Mouse (Mus musculus): Measurements from ENCODE around the gene Slc9a3r1. TPM values are rescaled to one million over a fixed set of nuclear protein-coding genes. Genes with fewer than 3 reads are reported as not detected.

Gene Slc9a3r1
- polyA plus RNA-seq, 1 experiment from 2014 or later = 74.5 TPM

- Histone ChIP-seq H3K27ac (no peak overlapping the region), H3K4me1 (peaks cover 48% of the 10 kb centered on the region), H3K9me3 (replicated peaks) (no peaks in the 10 kb centered on the region), H3K4me3 (no peak overlapping the region), H3K27me3 (replicated peaks) (peaks cover 47% of the 10 kb centered on the region), H3K4me2 (no peak overlapping the region), H3K36me3 (no peaks in the 10 kb centered on the region), H3K9ac (no peak overlapping the region)
- ATAC-seq = no peak
- 69% methylated on average over 9 of the region's 9 CpGs for WGBS (ENCODE audit: insufficient replicate concordance)
Measured at GRCm38 (mm10) chr11:115153088-115153487, 10.1 kb upstream of the Slc9a3r1 start.

DNA sequence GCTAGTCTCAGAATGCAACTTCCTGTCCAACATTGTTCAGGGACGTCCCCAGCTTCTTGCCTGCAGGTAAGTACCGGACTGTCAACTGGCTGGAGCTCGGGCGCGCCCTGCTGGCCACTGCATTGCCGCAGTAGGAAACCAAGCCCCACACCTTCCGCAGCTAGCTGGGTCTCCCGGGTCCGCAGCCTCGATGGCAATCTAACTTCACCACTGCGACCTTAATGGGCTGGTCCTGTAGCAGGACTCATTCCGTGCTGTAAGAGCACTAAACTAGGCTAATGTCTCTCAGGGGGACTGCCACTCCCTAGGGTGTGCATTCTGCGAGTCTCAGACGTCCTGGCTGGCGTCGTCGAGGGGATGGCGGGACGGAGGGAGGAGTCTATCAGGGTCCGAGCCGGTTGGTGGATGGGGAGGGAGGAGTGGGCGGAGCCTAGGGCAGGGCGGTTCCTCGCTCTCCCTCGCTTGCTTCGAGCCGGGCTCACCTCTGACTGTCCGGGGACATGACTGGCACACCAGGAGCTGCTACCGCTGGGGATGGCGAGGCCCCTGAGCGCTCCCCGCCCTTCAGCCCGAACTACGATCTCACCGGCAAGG is 9.3 kb upstream of the Slc9a3r1 start:
- H3K9ac ChIP-seq = no peak overlapping the region
- under 1% methylated on average over 35 of the region's 35 CpGs for WGBS (ENCODE audit: insufficient replicate concordance)
- peaks cover 47% of the 10 kb centered on the region for H3K27me3 ChIP-seq (replicated peaks)

GRCm38 (mm10) chr11:115155053-115155634 is 8.0 kb upstream of the Slc9a3r1 start:
- Histone ChIP-seq H3K4me2 (peak overlapping the region; percentile 65), H3K9ac (peak overlapping the region; percentile 28), H3K4me3 (peak overlapping the region; percentile 38), H3K4me1 (peaks cover 59% of the 10 kb centered on the region), H3K36me3 (no peaks in the 10 kb centered on the region), H3K27ac (no peak overlapping the region), H3K9me3 (replicated peaks) (no peaks in the 10 kb centered on the region), H3K27me3 (replicated peaks) (peaks cover 47% of the 10 kb centered on the region)
- ATAC-seq = no peak
- 1% methylated on average over 5 of the region's 5 CpGs for WGBS (ENCODE audit: insufficient replicate concordance)

More for the DNA sequence above, 9.3 kb upstream of the Slc9a3r1 start:
- Histone ChIP-seq H3K4me1 (peaks cover 55% of the 10 kb centered on the region), H3K4me3 (peak overlapping the region; percentile 38), H3K9me3 (replicated peaks) (no peaks in the 10 kb centered on the region), H3K27ac (no peak overlapping the region), H3K4me2 (peak overlapping the region; percentile 65), H3K36me3 (no peaks in the 10 kb centered on the region)
- peak; percentile 86 for ATAC-seq

- H3K9ac ChIP-seq = no peak overlapping the region
- WGBS (ENCODE audit: insufficient replicate concordance) = 8% methylated on average over 12 of the region's 12 CpGs
- no peak overlapping the region for H3K4me3 ChIP-seq
- H3K9me3 ChIP-seq (replicated peaks) = no peaks in the 10 kb centered on the region
- H3K4me2 ChIP-seq = peak overlapping the region; percentile 28; the same call in 1 of the 2 replicates
- peaks cover 34% of the 10 kb centered on the region for H3K27me3 ChIP-seq (replicated peaks)
- H3K36me3 ChIP-seq = no peaks in the 10 kb centered on the region
- peaks cover 72% of the 10 kb centered on the region for H3K4me1 ChIP-seq
- no peak for ATAC-seq
- H3K27ac ChIP-seq = peak overlapping the region; percentile 65
Measured at GRCm38 (mm10) chr11:115157933-115158719, 5.0 kb upstream of the Slc9a3r1 start.

DNA sequence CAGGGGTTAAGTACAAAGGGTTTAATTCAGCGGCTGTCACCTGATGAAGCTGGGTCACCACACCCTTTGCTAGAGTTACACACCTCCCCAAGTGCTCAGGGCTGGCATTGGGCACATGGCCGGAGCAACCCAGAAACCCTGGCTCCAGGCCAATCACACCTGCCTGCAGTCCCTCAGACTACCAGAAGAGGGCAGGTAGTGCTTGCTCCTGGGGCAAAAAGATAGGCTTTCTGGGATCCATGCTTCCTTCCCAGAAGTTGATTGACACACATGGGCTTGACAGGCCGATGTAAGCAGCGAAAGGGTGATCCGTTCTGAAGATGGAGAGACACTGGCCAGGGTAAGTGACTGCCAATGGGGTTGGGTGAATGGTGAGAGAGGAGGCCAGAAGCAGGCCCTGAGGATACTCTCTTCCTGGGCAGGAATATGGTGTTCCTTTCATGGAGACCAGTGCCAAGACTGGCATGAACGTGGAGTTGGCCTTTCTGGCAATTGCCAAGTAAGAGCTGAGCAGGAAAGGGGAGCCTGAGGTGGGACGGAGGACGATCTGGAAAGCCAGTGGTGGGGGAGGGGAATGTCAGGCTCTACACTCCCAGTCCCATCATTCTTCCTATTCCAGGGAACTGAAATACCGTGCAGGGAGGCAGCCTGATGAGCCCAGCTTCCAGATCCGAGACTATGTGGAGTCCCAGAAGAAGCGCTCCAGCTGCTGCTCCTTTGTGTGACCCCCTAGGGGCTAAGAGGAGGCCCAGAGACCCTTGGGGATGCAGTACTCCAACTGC is 2.9 kb upstream of the Slc9a3r1 start:
- 64% methylated on average over 11 of the region's 11 CpGs for WGBS (ENCODE audit: insufficient replicate concordance)
- Histone ChIP-seq H3K9ac (no peak overlapping the region), H3K27ac (peak overlapping the region; percentile 18; the same call in 1 of the 2 replicates), H3K36me3 (no peaks in the 10 kb centered on the region), H3K4me3 (no peak overlapping the region), H3K4me1 (peaks cover 68% of the 10 kb centered on the region), H3K4me2 (no peak overlapping the region), H3K9me3 (replicated peaks) (no peaks in the 10 kb centered on the region), H3K27me3 (replicated peaks) (peaks cover 15% of the 10 kb centered on the region)
- no peak for ATAC-seq

DNA sequence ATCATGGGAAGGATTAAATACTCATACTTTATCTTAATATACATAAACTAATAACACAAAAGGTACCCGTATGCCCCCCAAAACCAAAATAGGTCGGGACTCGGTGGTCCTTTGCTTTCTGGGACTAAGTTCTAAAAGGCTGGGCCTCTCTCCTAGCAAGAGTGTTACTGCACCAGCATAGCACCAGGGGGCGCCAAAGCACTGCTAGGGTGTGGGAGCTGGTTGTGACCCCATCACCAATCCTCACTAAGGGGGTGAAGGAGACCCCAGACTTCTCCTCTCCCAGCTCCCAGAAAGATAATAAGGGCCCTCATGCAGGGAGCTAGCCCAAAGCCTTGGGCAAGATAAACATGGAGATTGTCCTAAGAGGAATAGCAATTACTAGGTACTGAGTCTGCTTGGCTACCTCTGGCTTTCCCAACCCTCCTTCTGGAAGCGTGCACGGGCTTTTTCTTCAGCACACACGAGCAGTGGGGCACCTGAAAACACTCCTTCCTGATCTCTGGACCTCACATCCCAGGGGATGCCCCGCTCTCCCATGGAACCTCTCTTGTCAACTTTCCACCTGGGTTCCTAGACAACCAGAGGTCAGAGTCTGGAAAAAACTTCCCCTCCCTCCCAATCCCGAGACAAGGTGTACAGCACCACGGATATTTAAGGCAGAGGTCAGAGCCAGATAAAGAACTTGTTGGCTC is 2.1 kb upstream of the Slc9a3r1 start:
- Histone ChIP-seq H3K4me1 (peaks cover 69% of the 10 kb centered on the region), H3K27ac (peak overlapping the region; percentile 78), H3K36me3 (no peaks in the 10 kb centered on the region), H3K4me3 (no peak overlapping the region), H3K4me2 (peak overlapping the region; percentile 84), H3K9ac (no peak overlapping the region), H3K9me3 (replicated peaks) (no peaks in the 10 kb centered on the region), H3K27me3 (replicated peaks) (0 out of 2 replicates have a peak, but pooled peaks cover 7% of the 10 kb centered on the region)
- 20% methylated on average over 10 of the region's 10 CpGs for WGBS (ENCODE audit: insufficient replicate concordance)
- ATAC-seq = no peak

DNA sequence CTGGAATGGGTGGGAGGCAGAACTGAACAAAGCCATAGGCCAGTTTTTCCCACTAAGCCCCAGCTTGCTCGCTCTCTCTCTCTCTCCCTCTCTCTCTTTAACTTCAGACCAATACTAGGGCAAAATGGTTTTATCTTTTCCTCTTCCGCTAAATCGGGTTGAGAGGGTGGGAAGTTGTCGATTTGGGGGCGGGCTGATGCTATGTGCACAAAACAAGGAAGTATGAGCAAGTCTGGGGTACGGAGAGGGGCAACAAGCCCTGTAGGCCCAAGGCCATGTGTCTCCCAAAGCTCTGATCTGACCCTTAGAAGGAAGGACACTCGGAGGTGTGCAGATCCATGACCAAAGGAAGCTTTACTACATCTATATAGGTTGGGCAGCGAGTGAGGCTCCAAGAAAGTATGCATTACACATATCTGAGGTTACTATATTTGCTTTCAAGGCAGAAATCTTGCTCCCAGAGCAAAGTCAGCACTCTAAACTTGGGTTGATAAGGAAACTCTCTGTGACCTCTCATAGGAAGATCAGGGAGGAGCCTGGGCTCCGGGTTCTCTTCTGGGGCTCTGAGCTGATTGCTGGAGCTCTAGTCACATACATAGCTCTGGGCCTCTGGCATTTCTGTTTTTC is 1.4 kb upstream of the Slc9a3r1 start:
- no peaks in the 10 kb centered on the region for H3K9me3 ChIP-seq (replicated peaks)
- no peak for ATAC-seq
- peaks cover 74% of the 10 kb centered on the region for H3K4me1 ChIP-seq
- H3K9ac ChIP-seq = no peak overlapping the region; the same call in 1 of the 2 replicates
- no peaks in the 10 kb centered on the region for H3K36me3 ChIP-seq
- H3K27me3 ChIP-seq (replicated peaks) = 0 out of 2 replicates have a peak, but pooled peaks cover 4% of the 10 kb centered on the region
- H3K4me2 ChIP-seq = peak overlapping the region; percentile 84
- no peak overlapping the region for H3K4me3 ChIP-seq
- WGBS (ENCODE audit: insufficient replicate concordance) = 23% methylated on average over 9 of the region's 9 CpGs
- H3K27ac ChIP-seq = peak overlapping the region; percentile 78

DNA sequence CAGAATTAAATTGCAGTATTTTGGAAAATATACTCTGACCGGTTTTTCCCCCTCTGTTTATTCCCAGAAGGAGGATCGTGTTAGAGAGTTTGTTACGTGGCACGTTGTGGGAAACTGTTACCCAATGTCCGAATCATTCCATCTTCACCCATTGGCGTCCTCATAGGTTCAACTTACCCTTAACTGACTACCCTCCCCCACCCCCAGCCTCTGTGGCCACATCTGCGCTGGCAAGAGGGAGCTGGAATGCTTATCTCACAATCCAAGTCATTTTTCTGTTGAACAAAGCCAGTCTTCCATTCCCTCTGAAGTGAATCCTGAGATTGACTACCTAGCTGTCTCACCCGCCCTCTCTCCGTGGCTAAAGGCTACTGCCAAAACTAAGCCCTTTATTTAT is 938 bp upstream of the Slc9a3r1 start:
- no peak for ATAC-seq
- Histone ChIP-seq H3K27me3 (replicated peaks) (no peaks in the 10 kb centered on the region), H3K27ac (peak overlapping the region; percentile 78), H3K36me3 (peaks cover 2% of the 10 kb centered on the region; the same call in 1 of the 2 replicates), H3K9ac (peak overlapping the region; percentile 71), H3K4me1 (peaks cover 79% of the 10 kb centered on the region), H3K4me3 (peak overlapping the region; percentile 70), H3K4me2 (peak overlapping the region; percentile 84), H3K9me3 (replicated peaks) (no peaks in the 10 kb centered on the region)
- WGBS (ENCODE audit: insufficient replicate concordance) = 22% methylated on average over 9 of the region's 9 CpGs

- Histone ChIP-seq H3K9me3 (replicated peaks) (no peaks in the 10 kb centered on the region), H3K4me3 (peak overlapping the region; percentile 70), H3K27me3 (replicated peaks) (no peaks in the 10 kb centered on the region), H3K4me1 (peaks cover 74% of the 10 kb centered on the region), H3K27ac (peak overlapping the region; percentile 55; the same call in 1 of the 2 replicates), H3K9ac (peak overlapping the region; percentile 75), H3K36me3 (peaks cover 8% of the 10 kb centered on the region), H3K4me2 (peak overlapping the region; percentile 84)
- under 1% methylated on average over 47 of the region's 47 CpGs for WGBS (ENCODE audit: insufficient replicate concordance)
- ATAC-seq = peak; percentile 7; the same call in 1 of the 2 replicates
Measured at GRCm38 (mm10) chr11:115163568-115164150, 518 bp downstream of the Slc9a3r1 start.

DNA sequence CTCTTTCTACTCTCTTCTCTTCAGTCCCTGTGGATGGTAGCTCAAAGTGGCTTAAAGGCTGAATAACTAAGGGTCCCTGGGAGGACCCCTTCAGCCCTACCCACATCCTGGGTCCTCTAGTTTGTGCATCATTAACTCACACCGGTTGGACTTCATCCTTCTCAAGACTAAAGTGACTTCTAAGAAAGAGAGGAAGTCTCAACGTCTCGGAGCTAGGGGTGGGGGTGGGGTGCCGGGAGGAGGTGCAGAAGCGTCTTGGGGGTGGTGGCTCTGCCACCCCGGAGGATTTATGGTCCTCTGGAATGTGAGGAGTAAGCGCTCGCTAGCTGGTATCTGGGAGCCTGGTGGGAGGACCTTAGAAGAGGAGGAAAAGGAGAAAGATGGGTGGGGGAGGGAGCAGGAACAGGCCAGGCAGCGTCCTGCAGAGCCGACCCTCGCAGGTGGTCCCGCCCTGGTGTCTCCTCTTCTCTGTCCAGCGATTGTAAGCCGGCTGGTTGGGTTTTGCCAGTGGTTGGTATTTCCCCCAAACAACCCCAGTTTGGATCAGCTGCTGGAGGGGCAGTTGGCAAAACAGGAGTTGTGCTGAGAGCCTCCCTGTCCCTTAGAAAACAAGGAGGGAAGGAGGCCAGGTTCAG is 1.3 kb downstream of the Slc9a3r1 start:
- Histone ChIP-seq H3K4me2 (peak overlapping the region; percentile 84), H3K27me3 (replicated peaks) (no peaks in the 10 kb centered on the region), H3K4me1 (peaks cover 70% of the 10 kb centered on the region), H3K27ac (peak overlapping the region; percentile 28; the same call in 1 of the 2 replicates), H3K36me3 (peaks cover 11% of the 10 kb centered on the region), H3K9me3 (replicated peaks) (no peaks in the 10 kb centered on the region), H3K9ac (peak overlapping the region; percentile 75), H3K4me3 (peak overlapping the region; percentile 70)
- WGBS (ENCODE audit: insufficient replicate concordance) = under 1% methylated on average over 12 of the region's 14 CpGs
- ATAC-seq = no peak
